Mouse (Mus musculus): ENCODE results near the gene Olfr700.
"Not testable (repeated sequence)": the region's sequence is repeated elsewhere in the genome, so short reads cannot be mapped to it uniquely, and the experiment has no call there.

The Olfr700 gene

DNA sequence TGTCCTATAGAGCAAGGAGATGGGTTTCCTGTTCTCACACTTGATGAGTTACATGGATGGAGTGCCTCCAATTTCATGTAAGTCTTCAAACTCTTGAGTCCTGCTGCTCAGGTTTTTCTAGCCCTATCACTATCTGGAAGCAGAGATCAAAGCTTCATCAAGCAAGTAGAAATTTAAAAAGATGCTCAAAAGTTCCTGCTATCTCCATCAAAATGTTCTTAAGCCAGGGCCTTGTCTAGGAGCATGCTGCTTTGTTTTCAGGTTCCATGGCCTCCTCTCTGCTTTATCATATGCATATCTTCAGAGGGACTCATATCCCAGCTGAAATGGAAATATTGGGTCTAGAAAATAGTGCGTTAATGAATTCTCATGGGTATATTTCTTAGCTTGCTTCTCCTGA, at the start of gene Olfr700:
Gene Olfr700, minus strand, starts transcription at position 101 of the 400 bp plus-strand sequence.
- DNase-seq (ENCODE audit: low spot score): no peak

DNA sequence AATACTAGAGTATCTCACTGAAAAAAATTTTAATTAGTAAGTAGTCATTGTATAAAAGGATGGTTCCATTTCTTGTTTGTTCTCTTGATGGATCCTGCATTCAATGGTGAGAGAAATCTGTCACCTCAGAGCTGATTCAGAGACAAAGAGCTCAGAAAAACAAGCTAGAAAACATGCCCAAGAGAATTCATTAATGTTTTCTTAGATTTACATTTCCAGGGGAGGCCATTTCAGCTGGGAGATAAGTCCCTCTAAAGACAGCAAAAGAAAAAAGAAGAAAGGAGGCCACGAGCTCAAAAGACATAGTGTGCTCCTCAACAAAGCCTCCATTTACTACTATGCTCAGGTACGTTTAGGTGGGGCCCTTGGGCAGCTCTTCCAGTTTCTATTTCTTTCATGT, 34.4 kb upstream of the Olfr700 start, which contains the start of gene Olfr703:
Gene Olfr703, plus strand, starts transcription at position 301 of the 400 bp plus-strand sequence.
- no peak for DNase-seq (ENCODE audit: low spot score)

DNA sequence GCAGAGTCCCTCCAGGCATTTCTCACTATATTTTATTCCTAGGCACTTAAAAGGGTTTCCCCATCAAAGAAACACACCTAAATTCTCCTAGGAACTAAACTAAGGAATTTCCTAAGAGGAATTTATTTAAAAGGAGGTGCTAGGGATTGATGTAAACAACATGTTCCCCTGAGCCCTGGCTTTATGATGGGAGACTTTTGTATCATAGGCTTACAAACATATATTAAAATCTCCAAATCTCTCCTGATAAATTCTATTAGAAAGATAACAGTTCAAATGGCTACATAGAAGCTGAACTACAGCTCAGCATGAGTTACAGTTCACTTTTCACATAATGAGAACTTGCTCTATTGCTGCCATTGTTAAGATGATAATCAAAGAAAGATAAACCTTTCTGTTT, 25.2 kb upstream of the Olfr700 start, which contains the start of gene Olfr702:
Gene Olfr702, minus strand, starts transcription at position 101 of the 400 bp plus-strand sequence.
- DNase-seq (ENCODE audit: low spot score): no peak

DNA sequence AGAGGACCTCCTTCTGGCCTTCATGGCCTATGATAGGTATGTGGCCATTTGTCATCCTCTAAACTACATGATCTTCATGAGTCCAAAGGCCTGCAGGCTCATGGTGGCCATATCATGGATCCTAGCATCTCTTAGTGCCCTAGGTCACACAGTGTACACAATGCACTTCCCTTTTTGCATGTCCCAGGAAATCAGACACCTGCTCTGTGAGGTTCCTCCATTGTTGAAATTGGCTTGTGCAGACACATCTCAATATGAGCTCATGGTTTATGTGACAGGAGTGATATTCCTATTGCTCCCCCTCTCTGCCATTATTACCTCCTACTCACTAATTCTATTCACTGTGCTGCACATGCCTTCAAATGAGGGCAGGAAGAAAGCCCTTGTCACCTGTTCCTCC, 9.8 kb upstream of the Olfr700 start:
- no peak for DNase-seq (ENCODE audit: low spot score)

DNA sequence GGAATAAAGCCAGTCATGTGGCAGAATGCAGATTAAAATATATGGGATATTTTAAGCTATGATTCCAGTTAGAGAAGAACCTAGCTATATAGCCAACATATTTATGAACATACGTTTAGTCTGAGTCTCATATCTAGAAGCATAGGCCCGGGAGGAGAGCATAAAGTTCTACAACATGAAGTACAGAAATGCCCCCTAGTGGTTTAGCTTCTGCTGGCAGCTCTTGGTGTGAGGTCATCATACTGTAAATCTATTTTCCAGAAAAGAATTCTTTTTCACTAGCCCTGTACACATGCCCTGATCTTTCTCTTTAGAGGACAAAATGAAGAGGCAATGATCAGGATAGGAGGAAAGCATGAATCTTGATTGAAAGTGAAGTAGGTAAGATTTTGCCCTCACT, 7.1 kb upstream of the Olfr700 start:
- DNase-seq (ENCODE audit: low spot score): peak; percentile 2

DNA sequence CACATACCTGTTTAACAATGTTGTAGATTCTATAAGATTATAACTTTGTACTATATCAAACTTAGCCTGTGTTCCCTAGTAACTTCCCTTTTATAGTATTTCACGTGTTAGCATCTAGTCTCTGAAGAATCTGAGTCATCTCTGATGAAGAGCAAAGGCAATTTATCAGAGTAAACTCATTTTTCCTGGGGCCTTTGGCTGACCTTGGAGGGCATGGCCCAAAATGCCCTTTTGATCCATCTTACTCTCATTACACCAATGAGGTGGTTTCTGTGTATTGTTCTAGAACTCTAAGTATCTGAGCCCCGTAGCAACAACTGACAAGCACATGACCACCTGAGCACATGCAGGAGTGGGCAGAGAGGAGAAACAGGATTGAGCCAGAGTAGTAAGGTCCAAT, 5.2 kb upstream of the Olfr700 start, which contains the start of gene Olfr701:
Gene Olfr701, plus strand, starts transcription at position 301 of the 400 bp plus-strand sequence.
- no peak for DNase-seq (ENCODE audit: low spot score)

DNA sequence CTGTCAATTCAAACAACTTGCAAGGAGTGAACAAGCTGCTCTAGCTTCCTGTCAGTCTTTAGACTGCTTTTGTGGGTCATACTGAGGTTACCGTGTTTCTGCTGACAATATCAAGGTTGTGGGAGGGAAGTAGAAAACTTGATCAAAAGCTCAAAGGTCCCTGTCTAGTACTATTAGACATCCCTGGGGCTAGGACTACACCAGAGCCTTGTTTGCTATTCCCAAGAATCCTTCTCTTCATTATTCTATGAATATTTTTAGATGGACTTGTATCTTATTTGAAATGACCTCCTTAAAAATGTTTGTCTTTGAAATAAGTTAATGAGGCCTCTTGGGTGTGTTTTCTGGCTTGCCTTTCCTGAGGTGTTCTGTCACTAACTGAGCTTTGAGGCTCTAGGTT, 15.5 kb downstream of the Olfr700 start, which contains the start of gene Olfr699:
Gene Olfr699, minus strand, starts transcription at position 101 of the 400 bp plus-strand sequence.
- no peak for DNase-seq (ENCODE audit: low spot score)

DNA sequence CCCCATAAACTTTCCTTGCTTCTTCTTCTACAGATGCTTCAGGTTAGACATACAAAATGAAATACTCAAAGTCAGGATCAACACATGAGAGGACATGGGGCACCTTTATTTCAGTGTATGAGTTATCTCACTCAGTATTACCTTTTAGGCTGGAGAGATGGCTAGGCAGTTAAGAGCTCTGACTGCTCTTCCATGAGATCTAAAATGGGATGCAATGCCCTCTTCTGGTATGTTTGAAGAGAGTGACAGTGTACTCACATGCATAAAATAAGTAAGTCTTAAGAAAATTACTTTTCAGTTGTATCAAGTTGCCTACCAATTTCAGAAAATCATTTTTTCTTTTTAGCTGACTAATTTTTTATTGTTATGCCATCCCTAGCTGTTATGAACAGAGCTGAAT, 20.3 kb downstream of the Olfr700 start:
- no peak for DNase-seq (ENCODE audit: low spot score)

DNA sequence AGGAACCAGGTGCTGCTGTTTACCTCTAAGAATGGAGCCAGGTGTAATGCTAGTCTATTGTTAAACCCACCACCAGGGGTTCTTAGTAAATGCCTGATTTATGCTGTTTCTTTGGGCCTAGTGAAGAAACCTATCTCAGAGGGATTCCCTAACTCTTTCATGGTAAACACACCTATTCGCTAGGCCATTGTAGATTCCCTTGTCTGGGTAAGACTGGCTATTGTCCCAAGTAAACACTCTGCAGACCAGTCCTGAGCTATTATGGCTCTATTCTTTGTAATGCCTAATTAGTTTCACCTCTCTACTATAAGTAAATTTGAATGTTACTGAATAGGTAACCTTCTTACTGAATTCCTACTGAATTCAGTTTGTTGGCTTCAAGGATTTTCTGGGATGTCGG, 47.6 kb downstream of the Olfr700 start:
- DNase-seq (ENCODE audit: low spot score): not testable (repeated sequence)

DNA sequence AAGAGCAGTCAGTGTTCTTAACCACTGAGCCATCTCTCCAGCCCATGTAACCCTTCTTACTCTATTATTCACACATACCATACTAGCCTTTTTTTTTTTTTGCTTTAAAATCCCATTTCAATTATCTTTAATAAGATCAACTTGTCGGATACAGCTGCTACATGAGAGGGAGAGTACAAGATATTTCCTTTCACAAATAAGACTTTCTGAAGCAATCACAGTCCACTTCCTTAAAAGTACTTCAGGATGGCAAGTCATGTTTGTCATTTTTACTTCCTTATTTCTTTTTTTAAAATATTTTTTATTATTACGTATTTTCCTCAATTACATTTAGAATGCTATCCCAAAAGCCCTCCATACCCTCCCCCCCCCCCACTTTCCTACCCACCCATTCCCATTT, 49.8 kb downstream of the Olfr700 start:
- no peak for DNase-seq (ENCODE audit: low spot score)

All from c-Kit-positive CD71-positive TER-119-positive erythroid progenitor cells, embryonic 14.5 days (primary cell).